Mouse (Mus musculus) liver, embryonic 14.5 days (tissue): Measurements from ENCODE around the gene Cdcp2.

Source experiments
- CTCF ChIP-seq: IDR thresholded peaks from 2 replicates; pipeline ENCODE4 v1.5.1; 2016; ENCODE audit warnings: antibody characterized with exemption, low read depth, control low read depth
- EP300 ChIP-seq: IDR thresholded peaks from 2 replicates; pipeline ENCODE4 v1.6.1; 2016; ENCODE audit warnings: antibody characterized with exemption, low read depth

DNA sequence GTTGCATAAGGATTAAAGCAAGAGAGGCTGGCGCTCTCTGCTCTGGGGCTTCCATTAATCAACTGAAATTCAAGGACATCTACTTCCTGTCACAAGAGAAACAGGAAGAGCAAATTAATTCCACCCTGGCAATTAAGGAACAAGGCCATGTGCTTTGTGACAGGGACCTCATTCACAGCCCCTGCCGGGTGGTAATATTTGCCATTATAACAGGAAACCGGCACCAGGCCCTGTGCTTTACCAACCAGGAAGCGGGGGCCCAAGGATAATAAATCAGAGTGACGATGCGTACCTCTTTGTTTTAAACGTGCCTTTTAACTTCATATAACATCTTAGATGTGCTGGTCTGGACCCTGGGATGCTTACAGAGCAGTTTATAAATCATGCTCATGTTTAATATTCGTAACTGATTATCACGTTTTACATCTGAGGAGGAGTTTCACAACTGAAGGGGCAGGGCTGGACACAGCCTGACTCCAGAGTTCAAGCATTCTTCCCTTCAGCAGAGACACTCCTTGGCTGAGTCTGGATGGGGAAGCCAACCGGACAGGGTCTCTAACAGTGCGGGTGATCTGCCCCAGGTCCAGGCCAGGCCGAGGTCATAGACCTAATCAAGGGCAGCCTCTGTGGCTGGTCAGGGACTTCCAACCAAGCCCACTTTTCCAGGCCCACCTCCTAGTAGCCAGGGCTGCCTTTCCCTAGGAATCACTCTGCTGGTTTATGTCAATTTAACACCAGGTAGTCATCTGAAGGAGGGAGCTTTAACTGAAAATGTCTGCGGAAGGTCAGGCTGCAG lies 43.3 kb downstream of the Cdcp2 start:
- no peak for TF ChIP-seq CTCF
- no peak for TF ChIP-seq EP300
